Mouse (Mus musculus) granulocyte monocyte progenitor cell, adult 5-6 weeks (primary cell): ENCODE results near the gene Smarce1. TPM values are rescaled to one million over a fixed set of nuclear protein-coding genes. Genes with fewer than 3 reads are reported as not detected.

Experiments
- ATAC-seq: replicated peaks from 2 replicates; pipeline ENCODE4 v1.8.0; 2016; ENCODE audit warnings: mild to moderate bottlenecking, moderate TSS enrichment, inconsistent platforms; ENCODE audit not compliant: poor library complexity, severe bottlenecking
- total RNA-seq, 2 experiments: library from RNA; stranded (forward) in 1 of 2; stranded (reverse) in 1 of 2; fragments of 200-712, 200-1000 nt in 1 of 2; fragments of >200 nt in 1 of 2; fragmentation: Nextera tagmentation in 1 of 2; gene quantifications; 2 replicates each; pipeline ENCODE4 v1.2.3; 2014 to 2017

Gene Smarce1
- total RNA-seq, 2 experiments from 2014 or later, result 118 to 293 TPM

- no peak for ATAC-seq
Observed at GRCm38 (mm10) chr11:99171442-99171841, 59.4 kb downstream of the Smarce1 start.

DNA sequence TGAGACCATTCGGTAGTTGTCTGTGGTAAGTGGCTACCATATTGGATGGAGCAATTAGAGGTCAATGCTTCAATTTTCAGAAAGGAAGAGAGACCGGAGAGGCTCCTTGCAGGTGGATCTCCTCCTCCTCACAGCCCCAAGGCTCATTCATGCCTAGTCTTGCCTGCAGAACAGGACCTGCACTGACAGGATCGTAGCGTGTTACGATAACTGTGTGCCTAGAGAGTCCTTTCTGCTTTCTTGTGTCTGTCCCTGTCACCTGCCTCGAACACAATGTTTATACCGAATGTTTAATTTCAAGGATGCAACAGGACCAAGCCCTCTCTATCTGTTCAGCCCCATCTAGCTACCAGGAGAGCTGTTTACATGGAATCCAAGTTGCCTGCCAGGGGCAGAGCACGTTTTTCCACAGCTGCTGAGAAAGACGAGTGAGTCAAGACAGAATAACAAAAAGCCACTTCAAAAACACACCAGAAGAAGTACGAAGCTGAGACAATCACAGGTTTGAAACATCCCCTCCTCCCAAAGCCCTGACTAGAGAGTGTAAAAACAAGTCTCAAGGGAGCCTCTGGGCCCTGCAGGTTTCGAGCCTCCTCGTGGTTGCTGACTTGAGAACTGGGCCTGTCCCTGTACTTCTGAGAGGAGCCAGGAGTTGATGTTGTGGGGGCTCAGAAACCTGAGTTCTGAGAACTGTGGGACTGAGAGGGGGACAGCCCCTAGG, 60.1 kb downstream of the Smarce1 start:
- ATAC-seq, result no peak

DNA sequence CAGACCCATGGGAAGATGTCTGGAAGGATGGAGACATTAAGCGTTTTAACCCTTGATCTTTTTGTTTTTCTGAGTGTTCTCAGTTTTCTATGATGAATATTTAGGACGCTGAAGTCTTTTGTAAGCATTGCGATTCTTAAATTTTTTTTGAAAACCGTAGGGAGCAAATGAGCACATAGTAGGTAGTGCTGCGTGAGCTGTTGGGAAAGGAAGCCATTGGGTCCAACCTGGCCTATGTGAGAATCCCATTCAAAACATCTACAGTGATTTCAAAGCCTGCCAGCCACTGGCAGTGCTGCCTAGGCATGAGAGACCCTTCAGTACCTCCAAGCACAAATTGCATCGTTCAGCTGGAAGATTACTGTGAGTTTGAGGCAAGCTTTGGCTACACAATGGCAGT, 60.8 kb downstream of the Smarce1 start:
- ATAC-seq, result no peak

DNA sequence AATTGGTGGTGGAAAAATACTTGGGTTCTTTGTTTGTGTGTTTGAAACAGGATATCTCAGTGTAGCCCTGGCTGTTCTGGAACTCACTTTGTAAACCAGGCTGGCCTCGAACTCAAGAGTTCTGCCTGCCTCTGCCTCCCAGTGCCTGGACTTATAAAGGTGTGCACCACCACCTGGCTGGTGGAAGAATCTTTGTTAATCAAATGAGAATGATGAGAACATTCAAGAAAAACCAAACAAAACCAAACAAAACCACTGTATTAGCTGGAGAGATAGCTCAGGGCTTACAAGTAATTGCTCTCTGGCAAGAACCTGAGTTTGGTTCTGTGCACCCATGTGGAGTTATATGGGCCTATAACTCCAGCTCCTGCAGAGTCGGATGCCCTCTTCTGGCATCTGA, 61.4 kb downstream of the Smarce1 start:
- no peak for ATAC-seq

- ATAC-seq, result peak; percentile 61
Observed at GRCm38 (mm10) chr11:99168030-99168474, 62.8 kb downstream of the Smarce1 start.

DNA sequence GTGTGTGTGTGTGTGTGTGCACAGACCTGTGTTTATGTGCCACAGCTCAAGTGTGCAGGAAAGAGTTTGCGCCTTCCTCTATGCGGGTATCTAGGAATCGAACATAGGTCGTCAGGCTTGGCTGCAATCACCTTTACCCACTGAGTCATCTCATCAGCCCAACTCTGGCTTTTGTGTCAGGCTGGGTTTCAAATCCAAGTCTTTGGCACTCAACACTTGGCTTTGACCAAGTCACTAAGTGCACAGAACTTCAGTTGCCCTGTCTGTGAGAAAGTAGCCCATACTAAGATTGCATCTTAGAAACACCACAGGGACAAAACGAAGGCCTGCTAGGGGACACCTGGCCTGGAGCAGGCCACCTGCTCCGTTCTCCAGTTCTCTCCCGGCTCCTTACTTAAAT, 63.2 kb downstream of the Smarce1 start:
- ATAC-seq, result no peak

DNA sequence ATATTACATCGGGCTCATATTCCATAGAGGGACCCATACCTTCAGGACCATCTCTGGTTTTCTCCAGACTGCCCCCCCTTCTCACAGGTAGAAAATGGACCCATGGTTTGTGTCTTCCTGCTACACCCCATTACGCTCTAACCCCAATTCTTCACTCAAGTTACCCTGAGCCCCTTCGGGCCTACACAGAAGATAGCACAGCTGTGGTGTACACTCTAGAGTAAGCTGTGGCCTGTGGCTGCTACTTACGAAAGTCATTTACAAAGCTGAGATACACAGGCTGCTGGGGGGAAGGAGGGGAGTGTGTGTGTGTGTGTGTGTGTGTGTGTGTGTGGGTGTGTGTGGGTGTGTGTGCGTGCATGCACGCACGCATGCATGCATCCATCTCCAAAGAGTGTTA, 64.6 kb downstream of the Smarce1 start:
- no peak for ATAC-seq

GRCm38 (mm10) chr11:99165031-99165752, 65.6 kb downstream of the Smarce1 start:
- ATAC-seq, result peak; percentile 40

GRCm38 (mm10) chr11:99162972-99163686, 67.7 kb downstream of the Smarce1 start:
- ATAC-seq, result peak; percentile 35

DNA sequence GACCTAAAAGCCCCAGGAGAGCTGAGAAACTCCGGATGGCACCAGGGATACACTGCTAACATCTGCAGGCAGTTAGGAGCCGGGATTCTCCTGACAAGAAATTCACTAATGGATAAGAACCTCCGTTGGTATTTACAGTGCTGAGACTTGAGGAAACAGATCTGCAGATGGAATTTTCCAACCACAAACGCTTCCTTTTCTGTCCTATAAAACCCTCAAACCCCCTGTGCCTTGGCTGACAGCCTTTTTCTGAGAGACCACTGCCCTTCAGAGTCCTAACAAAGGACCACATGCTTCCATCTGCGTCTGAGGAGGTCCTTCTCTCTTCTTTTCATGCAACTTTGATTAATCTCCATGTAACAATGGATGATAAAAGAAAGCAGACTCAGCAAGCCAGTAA, 69.2 kb downstream of the Smarce1 start:
- no peak for ATAC-seq

GRCm38 (mm10) chr11:99160228-99160627, 70.6 kb downstream of the Smarce1 start:
- no peak for ATAC-seq

Other genes with a start within 250 kb of the Smarce1 start
- gene Gjd3, start 248.0 kb downstream of the Smarce1 start, total RNA-seq (2014; fragmentation: Nextera tagmentation), result not detected in 2 replicates
- 1.8 TPM in 1 of 2 replicates, not detected in the other for gene Gjd3, start 248.0 kb downstream of the Smarce1 start, total RNA-seq (2017)
- 216 and 220 TPM in 2 replicates for gene Top2a, start 206.8 kb downstream of the Smarce1 start, total RNA-seq (2014; fragmentation: Nextera tagmentation)
- gene Top2a, start 206.8 kb downstream of the Smarce1 start, total RNA-seq (2017), result 674 and 681 TPM in 2 replicates
- gene Igfbp4, start 189.8 kb downstream of the Smarce1 start, total RNA-seq (2014; fragmentation: Nextera tagmentation), result 236 and 288 TPM in 2 replicates
- gene Igfbp4, start 189.8 kb downstream of the Smarce1 start, total RNA-seq (2017), result 279 and 410 TPM in 2 replicates
- gene Tns4, start 141.7 kb downstream of the Smarce1 start, total RNA-seq (2014; fragmentation: Nextera tagmentation), result 2.8 and 3.0 TPM in 2 replicates
- gene Tns4, start 141.7 kb downstream of the Smarce1 start, total RNA-seq (2017), result 0.62 and 3.1 TPM in 2 replicates
- not detected in 2 replicates for gene Ccr7, start 75.9 kb downstream of the Smarce1 start, total RNA-seq (2014; fragmentation: Nextera tagmentation)
- gene Ccr7, start 75.9 kb downstream of the Smarce1 start, total RNA-seq (2017), result 0.34 TPM in 1 of 2 replicates, not detected in the other
- not detected in 2 replicates for gene Krt222, start 13.1 kb upstream of the Smarce1 start, total RNA-seq (2014; fragmentation: Nextera tagmentation)
- not detected in 2 replicates for gene Krt222, start 13.1 kb upstream of the Smarce1 start, total RNA-seq (2017)
- gene Krt24, start 54.2 kb upstream of the Smarce1 start, total RNA-seq (2014; fragmentation: Nextera tagmentation), result not detected in 2 replicates
- not detected in 2 replicates for gene Krt24, start 54.2 kb upstream of the Smarce1 start, total RNA-seq (2017)
- gene Krt25, start 91.9 kb upstream of the Smarce1 start, total RNA-seq (2014; fragmentation: Nextera tagmentation), result not detected in 2 replicates
- not detected in 2 replicates for gene Krt25, start 91.9 kb upstream of the Smarce1 start, total RNA-seq (2017)
- not detected in 2 replicates for gene Krt26, start 106.9 kb upstream of the Smarce1 start, total RNA-seq (2014; fragmentation: Nextera tagmentation)
- gene Krt26, start 106.9 kb upstream of the Smarce1 start, total RNA-seq (2017), result not detected in 2 replicates
- gene Krt27, start 120.1 kb upstream of the Smarce1 start, total RNA-seq (2014; fragmentation: Nextera tagmentation), result not detected in 2 replicates
- gene Krt27, start 120.1 kb upstream of the Smarce1 start, total RNA-seq (2017), result not detected in 2 replicates
- not detected in 2 replicates for gene Krt28, start 143.9 kb upstream of the Smarce1 start, total RNA-seq (2014; fragmentation: Nextera tagmentation)
- gene Krt28, start 143.9 kb upstream of the Smarce1 start, total RNA-seq (2017), result not detected in 2 replicates
- 1.7 and 7.5 TPM in 2 replicates for gene Krt10, start 158.3 kb upstream of the Smarce1 start, total RNA-seq (2014; fragmentation: Nextera tagmentation)
- 0.39 TPM in 1 of 2 replicates, not detected in the other for gene Krt10, start 158.3 kb upstream of the Smarce1 start, total RNA-seq (2017)
- gene Krt12, start 191.2 kb upstream of the Smarce1 start, total RNA-seq (2014; fragmentation: Nextera tagmentation), result not detected in 2 replicates
- gene Krt12, start 191.2 kb upstream of the Smarce1 start, total RNA-seq (2017), result not detected in 2 replicates
- not detected in 2 replicates for gene Krt20, start 207.1 kb upstream of the Smarce1 start, total RNA-seq (2014; fragmentation: Nextera tagmentation)
- gene Krt20, start 207.1 kb upstream of the Smarce1 start, total RNA-seq (2017), result not detected in 2 replicates